Mouse (Mus musculus) embryo, embryonic 9.5 days (tissue): Measurements from ENCODE around the gene Aloxe3.

Source experiments
- DNase-seq: peaks from one replicate; pipeline ENCODE4 v3.0.0-alpha.2; 2017; ENCODE audit errors: extremely low spot score

Aloxe3 gene

GRCm38 (mm10) chr11:69124498-69124847 is 1.2 kb upstream of the Aloxe3 start:
- peak; percentile 90 for DNase-seq

GRCm38 (mm10) chr11:69125041-69125851 is 450 bp upstream of the Aloxe3 start:
- DNase-seq: peak; percentile 96

DNA sequence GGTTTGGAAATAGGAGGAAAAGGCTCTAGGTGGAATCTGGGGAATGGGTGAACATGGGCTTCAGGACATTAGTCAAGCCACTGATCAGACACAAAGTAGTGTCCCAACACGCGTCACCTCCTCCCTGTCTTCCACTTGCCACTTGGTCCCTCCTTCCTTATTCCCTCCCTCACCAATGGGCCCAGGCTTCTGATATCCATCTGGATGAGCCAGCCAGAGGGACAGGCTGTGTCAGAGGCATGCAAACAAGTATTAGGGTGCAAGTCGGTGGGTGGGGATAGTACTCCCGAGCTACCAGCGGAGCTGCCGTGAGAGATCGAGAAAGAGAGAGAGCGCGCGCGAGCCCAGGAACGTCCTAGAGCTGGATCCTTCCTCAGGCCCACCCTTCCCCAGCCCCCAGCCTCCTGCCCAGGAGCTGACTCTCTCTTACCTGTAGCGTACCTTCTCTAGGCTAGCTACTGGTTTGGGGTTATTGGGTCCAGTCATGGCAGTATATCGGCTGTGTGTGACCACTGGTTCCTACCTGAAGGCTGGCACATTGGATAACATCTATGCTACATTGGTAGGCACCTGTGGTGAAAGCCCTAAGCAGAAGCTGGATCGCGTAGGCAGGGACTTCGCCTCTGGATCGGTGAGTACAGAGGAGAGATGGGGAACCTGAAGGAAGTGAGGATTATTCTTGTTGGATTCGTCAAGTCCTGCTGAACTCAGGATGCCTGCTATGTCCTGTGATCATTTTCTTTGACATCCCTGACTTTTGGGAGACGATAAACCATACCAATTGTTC is 416 bp downstream of the Aloxe3 start:
- DNase-seq: peak; percentile 21

GRCm38 (mm10) chr11:69126706-69127095 is 1.0 kb downstream of the Aloxe3 start:
- DNase-seq: peak; percentile 13

- no peak for DNase-seq
Measured at GRCm38 (mm10) chr11:69128426-69129122, 2.9 kb downstream of the Aloxe3 start.

DNA sequence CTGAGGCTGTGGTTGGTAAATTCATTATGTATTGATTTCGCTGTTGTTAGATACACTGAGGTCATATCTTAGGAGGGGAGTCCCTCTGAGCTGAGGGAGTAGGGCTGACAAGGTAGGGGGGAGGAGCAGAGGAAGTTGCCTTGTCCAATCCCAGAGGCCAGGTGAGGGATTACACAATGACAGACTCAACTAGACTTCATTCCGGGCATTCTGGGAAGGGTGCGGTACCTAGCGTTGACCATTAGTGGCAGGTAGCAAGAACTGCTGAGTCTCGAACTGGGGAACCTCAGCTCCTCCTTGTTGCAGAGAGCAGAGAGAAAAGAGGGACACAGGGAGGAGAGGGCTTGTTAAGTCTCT is 7.8 kb downstream of the Aloxe3 start:
- DNase-seq: no peak

GRCm38 (mm10) chr11:69133923-69134621 is 8.4 kb downstream of the Aloxe3 start:
- peak; percentile 59 for DNase-seq

GRCm38 (mm10) chr11:69134622-69134968 is 8.9 kb downstream of the Aloxe3 start:
- no peak for DNase-seq

DNA sequence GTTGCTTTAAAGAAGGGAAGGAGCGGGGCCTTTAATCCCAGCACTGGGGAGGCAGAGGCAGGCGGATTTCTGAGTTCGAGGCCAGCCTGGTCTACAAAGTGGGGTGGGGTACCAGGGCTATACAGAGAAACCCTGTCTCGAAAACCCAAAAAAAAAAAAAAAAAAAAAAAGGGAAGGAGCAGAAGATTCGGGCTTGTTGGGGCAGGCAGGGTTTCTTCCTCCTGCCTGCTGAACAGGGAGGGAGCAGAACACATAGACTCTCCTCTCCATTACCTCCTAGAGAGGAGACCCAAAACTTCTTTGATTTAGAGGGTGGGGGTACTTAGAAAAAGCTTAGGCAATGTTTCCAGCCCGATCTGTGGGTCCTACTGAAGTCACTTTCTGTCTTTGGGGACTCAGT is 9.7 kb downstream of the Aloxe3 start:
- no peak for DNase-seq

DNA sequence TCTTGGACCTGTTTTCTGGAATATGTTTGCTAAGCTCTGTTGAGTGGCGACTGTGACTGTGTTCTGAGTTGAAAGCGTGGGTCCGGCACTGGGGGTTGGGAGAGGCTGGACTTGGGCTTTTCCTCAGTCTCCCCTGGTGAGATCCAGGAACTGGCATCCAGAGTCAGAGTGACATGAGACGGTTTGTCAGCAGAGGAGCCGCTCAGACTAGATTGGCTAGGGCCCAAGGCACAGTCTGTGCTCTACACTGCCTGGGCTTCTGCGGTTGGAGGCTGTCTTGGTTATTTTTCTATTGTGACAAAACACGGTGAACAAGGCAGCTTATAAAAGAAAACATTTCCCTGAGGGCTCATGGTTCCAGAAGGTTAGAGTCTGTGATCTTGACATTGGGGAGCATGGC is 21.9 kb downstream of the Aloxe3 start:
- no peak for DNase-seq

- DNase-seq: no peak
Measured at GRCm38 (mm10) chr11:69148451-69148960, 22.8 kb downstream of the Aloxe3 start.

GRCm38 (mm10) chr11:69149728-69150127 is 24.0 kb downstream of the Aloxe3 start:
- DNase-seq: no peak

DNA sequence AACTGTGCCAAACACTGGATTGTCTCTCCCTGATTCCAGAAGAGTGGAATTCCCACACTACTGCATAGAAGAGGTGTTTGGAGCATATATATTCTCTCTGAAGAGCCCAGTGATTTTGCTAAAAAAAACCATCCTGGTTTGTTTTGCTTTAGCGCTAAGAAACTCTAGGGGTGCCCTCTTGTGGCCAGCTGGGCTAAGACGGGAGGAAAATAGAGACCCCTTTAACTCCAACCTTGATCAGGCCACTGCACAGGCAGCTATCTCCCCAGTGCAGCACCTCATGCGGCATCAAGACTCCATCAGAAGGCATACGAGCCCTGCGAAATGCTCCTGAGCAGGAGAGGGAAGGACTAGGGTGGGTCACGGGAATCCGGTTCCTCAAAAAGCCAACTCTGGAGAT is 24.7 kb downstream of the Aloxe3 start:
- peak; percentile 66 for DNase-seq

DNA sequence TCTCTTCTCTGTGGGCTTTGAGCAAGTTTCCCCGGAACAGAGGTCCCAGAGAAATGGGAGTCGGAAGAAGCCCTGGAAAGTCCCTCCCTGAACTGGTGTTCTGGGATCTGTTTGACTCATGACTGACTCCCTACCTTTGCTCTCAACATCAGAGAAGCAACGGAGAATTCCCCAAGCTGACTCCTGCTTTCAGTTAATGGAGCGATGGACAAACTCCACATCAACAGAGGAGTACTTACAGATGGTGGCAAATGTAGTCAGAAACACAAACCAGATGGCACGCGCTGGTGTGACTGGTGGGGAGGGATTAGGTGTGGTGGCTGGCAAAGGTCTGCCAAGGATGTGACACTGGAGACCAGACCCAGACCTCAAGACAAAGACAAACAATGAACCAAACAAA is 25.3 kb downstream of the Aloxe3 start:
- no peak for DNase-seq

- DNase-seq: no peak
Measured at GRCm38 (mm10) chr11:69153831-69154230, 28.1 kb downstream of the Aloxe3 start.

GRCm38 (mm10) chr11:69155351-69155750 is 29.7 kb downstream of the Aloxe3 start:
- no peak for DNase-seq

- peak; percentile 23 for DNase-seq
Measured at GRCm38 (mm10) chr11:69156800-69157199, 31.1 kb downstream of the Aloxe3 start, which contains the start of gene Alox12b. Alox12b (plus strand) TSS chr11:69156989.

GRCm38 (mm10) chr11:69169313-69169712 is 43.6 kb downstream of the Aloxe3 start:
- DNase-seq: no peak

DNA sequence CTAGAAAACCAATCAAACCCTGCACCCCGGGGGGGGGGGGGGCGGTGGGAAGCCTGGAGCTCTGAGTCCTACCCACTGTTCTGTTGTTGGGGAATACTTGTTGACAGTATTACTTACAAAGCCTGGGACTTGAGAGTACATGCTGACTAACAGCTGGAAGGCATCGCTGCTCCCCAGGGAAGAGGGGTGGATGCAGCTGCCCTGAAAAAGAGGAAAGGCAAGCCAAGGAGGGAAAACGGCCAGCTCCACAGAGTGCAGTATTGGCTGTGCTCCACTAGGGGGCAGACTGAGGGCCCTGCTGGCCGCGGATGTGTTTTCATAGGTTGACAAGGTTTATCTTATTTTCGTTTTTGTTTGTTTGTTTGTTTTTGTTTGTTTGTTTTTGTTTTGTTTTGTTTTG is 45.9 kb downstream of the Aloxe3 start:
- DNase-seq: peak; percentile 36

- no peak for DNase-seq
Measured at GRCm38 (mm10) chr11:69172606-69173005, 46.9 kb downstream of the Aloxe3 start.

DNA sequence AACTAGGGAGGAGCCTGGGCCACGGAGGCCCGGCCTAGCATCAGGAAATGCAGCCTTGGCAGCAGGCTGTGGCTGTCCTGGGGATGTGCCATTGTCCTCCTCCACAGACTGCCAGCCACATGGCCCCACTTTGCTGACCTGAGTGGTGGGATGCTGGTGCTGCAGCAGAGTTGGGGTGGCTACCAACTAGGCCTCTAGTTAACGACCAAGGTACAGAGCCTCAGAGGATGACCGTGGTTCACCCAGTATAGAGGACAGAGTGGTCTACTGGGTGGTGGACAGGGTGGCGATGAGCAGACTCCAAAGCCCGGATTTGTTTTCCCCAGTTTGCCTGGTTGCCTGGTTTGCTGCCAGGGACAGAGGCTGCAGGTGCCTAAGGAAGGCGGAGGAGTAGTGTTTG is 49.0 kb downstream of the Aloxe3 start:
- no peak for DNase-seq

DNA sequence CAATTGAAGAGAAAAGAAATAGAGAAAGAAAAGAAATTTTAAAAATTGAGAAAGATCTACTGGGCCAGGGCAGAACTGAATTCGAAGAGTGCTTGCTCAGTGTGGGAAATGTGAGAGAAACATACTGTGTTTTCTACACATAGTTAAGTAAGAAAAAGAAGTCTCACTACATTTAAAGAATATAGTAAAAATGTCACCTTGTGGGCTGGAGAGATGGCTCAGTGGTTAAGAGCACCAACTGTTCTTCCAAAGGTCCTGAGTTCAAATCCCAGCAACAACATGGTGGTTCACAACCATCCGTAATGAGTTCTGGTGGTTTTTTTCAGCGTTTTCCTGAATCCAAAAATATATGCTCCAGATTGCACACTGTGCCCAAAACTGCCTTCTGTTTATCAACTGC is 52.8 kb downstream of the Aloxe3 start:
- DNase-seq: no peak
